Mouse (Mus musculus): Measurements from ENCODE around the gene Spata21. TPM values are rescaled to one million over a fixed set of nuclear protein-coding genes. Genes with fewer than 3 reads are reported as not detected.

The Spata21 gene
- polyA plus RNA-seq, 1 experiment from 2014 or later = not detected

- DNase-seq (ENCODE audit: low spot score) = no peak
- H3K9ac ChIP-seq (ENCODE audit: low read depth, low read length) = no peak overlapping the region
- H3K4me1 ChIP-seq (ENCODE audit: control insufficient read depth, insufficient read depth, low read length) = peaks cover 15% of the 10 kb centered on the region; the same call in 1 of the 2 replicates
- H3K36me3 ChIP-seq (ENCODE audit: control insufficient read depth, insufficient read depth, low read length) = peaks cover 30% of the 10 kb centered on the region
- no peaks in the 10 kb centered on the region for H3K9me3 ChIP-seq (ENCODE audit: control insufficient read depth, low read length)
- H3K27ac ChIP-seq (replicated peaks; ENCODE audit: low read depth, low read length) = no peak overlapping the region
- H3K4me2 ChIP-seq (ENCODE audit: low read depth, low read length) = no peak overlapping the region
- H3K27me3 ChIP-seq (replicated peaks; ENCODE audit: control insufficient read depth, insufficient read depth, low read length) = no peaks in the 10 kb centered on the region
- 94% methylated on average over 10 of the region's 10 CpGs for WGBS
- ATAC-seq (ENCODE audit: low read depth) = no peak
- no peak overlapping the region for H3K4me3 ChIP-seq (ENCODE audit: low read depth, low read length)
These were observed 31.2 kb upstream of the Spata21 start for GRCm38 (mm10) chr4:141056970-141057369.

- Histone ChIP-seq H3K4me2 (ENCODE audit: low read depth, low read length) (no peak overlapping the region), H3K9ac (ENCODE audit: low read depth, low read length) (peak overlapping the region; percentile 42; the same call in 1 of the 2 replicates)
These were observed 29.3 kb upstream of the Spata21 start for GRCm38 (mm10) chr4:141058835-141059234.

GRCm38 (mm10) chr4:141059616-141060425, 28.3 kb upstream of the Spata21 start:
- no peaks in the 10 kb centered on the region for H3K9me3 ChIP-seq (ENCODE audit: control insufficient read depth, low read length)
- H3K27ac ChIP-seq (replicated peaks; ENCODE audit: low read depth, low read length) = peak overlapping the region; percentile 89
- DNase-seq (ENCODE audit: low spot score) (peak; percentile 27), ATAC-seq (ENCODE audit: low read depth) (no peak)
- H3K4me2 ChIP-seq (ENCODE audit: low read depth, low read length) = peak overlapping the region; percentile 60
- 1% methylated on average over 23 of the region's 32 CpGs for WGBS
- H3K36me3 ChIP-seq (ENCODE audit: control insufficient read depth, insufficient read depth, low read length) = peaks cover 26% of the 10 kb centered on the region
- H3K9ac ChIP-seq (ENCODE audit: low read depth, low read length) = peak overlapping the region; percentile 73
- H3K4me3 ChIP-seq (ENCODE audit: low read depth, low read length) = peak overlapping the region; percentile 58
- peaks cover 8% of the 10 kb centered on the region; the same call in 1 of the 2 replicates for H3K4me1 ChIP-seq (ENCODE audit: control insufficient read depth, insufficient read depth, low read length)
- no peaks in the 10 kb centered on the region for H3K27me3 ChIP-seq (replicated peaks; ENCODE audit: control insufficient read depth, insufficient read depth, low read length)

More at GRCm38 (mm10) chr4:141058835-141059234, 29.3 kb upstream of the Spata21 start:
- H3K4me1 ChIP-seq (ENCODE audit: control insufficient read depth, insufficient read depth, low read length) = peaks cover 11% of the 10 kb centered on the region; the same call in 1 of the 2 replicates
- no peak overlapping the region for H3K27ac ChIP-seq (replicated peaks; ENCODE audit: low read depth, low read length)
- DNase-seq (ENCODE audit: low spot score) = no peak
- no peak for ATAC-seq (ENCODE audit: low read depth)
- no peak overlapping the region for H3K4me3 ChIP-seq (ENCODE audit: low read depth, low read length)
- 76% methylated on average over 9 of the region's 9 CpGs for WGBS
- peaks cover 30% of the 10 kb centered on the region for H3K36me3 ChIP-seq (ENCODE audit: control insufficient read depth, insufficient read depth, low read length)
- no peaks in the 10 kb centered on the region for H3K9me3 ChIP-seq (ENCODE audit: control insufficient read depth, low read length)
- no peaks in the 10 kb centered on the region for H3K27me3 ChIP-seq (replicated peaks; ENCODE audit: control insufficient read depth, insufficient read depth, low read length)

GRCm38 (mm10) chr4:141060426-141061301, 27.5 kb upstream of the Spata21 start, which contains the start of gene Crocc:
Crocc (minus strand) TSS chr4:141060550.
- H3K27ac ChIP-seq (replicated peaks; ENCODE audit: low read depth, low read length) = peak within 1 kb of the TSS; percentile 89
- H3K4me1 ChIP-seq (ENCODE audit: control insufficient read depth, insufficient read depth, low read length) = peaks cover 8% of the 10 kb centered on the region; the same call in 1 of the 2 replicates
- H3K4me2 ChIP-seq (ENCODE audit: low read depth, low read length) = peak within 1 kb of the TSS; percentile 60
- ATAC-seq (ENCODE audit: low read depth) = peak; percentile 96
- WGBS = under 1% methylated on average over 52 of the region's 77 CpGs
- no peaks in the 10 kb centered on the region for H3K9me3 ChIP-seq (ENCODE audit: control insufficient read depth, low read length)
- peak within 1 kb of the TSS; percentile 74 for H3K9ac ChIP-seq (ENCODE audit: low read depth, low read length)
- H3K36me3 ChIP-seq (ENCODE audit: control insufficient read depth, insufficient read depth, low read length) = peaks cover 24% of the 10 kb centered on the region
- H3K4me3 ChIP-seq (ENCODE audit: low read depth, low read length) = peak within 1 kb of the TSS; percentile 58
- peak; percentile 99 for DNase-seq (ENCODE audit: low spot score)
- H3K27me3 ChIP-seq (replicated peaks; ENCODE audit: control insufficient read depth, insufficient read depth, low read length) = no peaks in the 10 kb centered on the region

GRCm38 (mm10) chr4:141064104-141064659, 24.0 kb upstream of the Spata21 start:
- 87% methylated on average over 4 of the region's 4 CpGs for WGBS
- no peak overlapping the region for H3K27ac ChIP-seq (replicated peaks; ENCODE audit: low read depth, low read length)
- DNase-seq (ENCODE audit: low spot score) = no peak

GRCm38 (mm10) chr4:141065123-141065522, 23.0 kb upstream of the Spata21 start:
- H3K4me1 ChIP-seq (ENCODE audit: control insufficient read depth, insufficient read depth, low read length) = no peaks in the 10 kb centered on the region
- no peak overlapping the region for H3K4me3 ChIP-seq (ENCODE audit: low read depth, low read length)
- DNase-seq (ENCODE audit: low spot score) (peak; percentile 91), ATAC-seq (ENCODE audit: low read depth) (no peak)
- H3K9me3 ChIP-seq (ENCODE audit: control insufficient read depth, low read length) = no peaks in the 10 kb centered on the region
- H3K36me3 ChIP-seq (ENCODE audit: control insufficient read depth, insufficient read depth, low read length) = peaks cover 48% of the 10 kb centered on the region
- no peak overlapping the region for H3K9ac ChIP-seq (ENCODE audit: low read depth, low read length)
- H3K27ac ChIP-seq (replicated peaks; ENCODE audit: low read depth, low read length) = no peak overlapping the region
- H3K27me3 ChIP-seq (replicated peaks; ENCODE audit: control insufficient read depth, insufficient read depth, low read length) = no peaks in the 10 kb centered on the region
- 8% methylated on average over 8 of the region's 8 CpGs for WGBS
- H3K4me2 ChIP-seq (ENCODE audit: low read depth, low read length) = no peak overlapping the region

More at GRCm38 (mm10) chr4:141064104-141064659, 24.0 kb upstream of the Spata21 start:
- H3K27me3 ChIP-seq (replicated peaks; ENCODE audit: control insufficient read depth, insufficient read depth, low read length) = no peaks in the 10 kb centered on the region
- peaks cover 4% of the 10 kb centered on the region; the same call in 1 of the 2 replicates for H3K4me1 ChIP-seq (ENCODE audit: control insufficient read depth, insufficient read depth, low read length)
- no peak overlapping the region for H3K4me3 ChIP-seq (ENCODE audit: low read depth, low read length)
- H3K9me3 ChIP-seq (ENCODE audit: control insufficient read depth, low read length) = no peaks in the 10 kb centered on the region
- no peak overlapping the region for H3K4me2 ChIP-seq (ENCODE audit: low read depth, low read length)
- H3K9ac ChIP-seq (ENCODE audit: low read depth, low read length) = no peak overlapping the region
- ATAC-seq (ENCODE audit: low read depth) = no peak
- peaks cover 40% of the 10 kb centered on the region for H3K36me3 ChIP-seq (ENCODE audit: control insufficient read depth, insufficient read depth, low read length)

GRCm38 (mm10) chr4:141066709-141067515, 21.2 kb upstream of the Spata21 start:
- ATAC-seq (ENCODE audit: low read depth) (no peak), DNase-seq (ENCODE audit: low spot score) (no peak)
- Histone ChIP-seq H3K27me3 (replicated peaks; ENCODE audit: control insufficient read depth, insufficient read depth, low read length) (no peaks in the 10 kb centered on the region), H3K36me3 (ENCODE audit: control insufficient read depth, insufficient read depth, low read length) (peaks cover 66% of the 10 kb centered on the region), H3K4me1 (ENCODE audit: control insufficient read depth, insufficient read depth, low read length) (no peaks in the 10 kb centered on the region), H3K27ac (replicated peaks; ENCODE audit: low read depth, low read length) (no peak overlapping the region), H3K4me2 (ENCODE audit: low read depth, low read length) (no peak overlapping the region), H3K9me3 (ENCODE audit: control insufficient read depth, low read length) (no peaks in the 10 kb centered on the region), H3K4me3 (ENCODE audit: low read depth, low read length) (no peak overlapping the region), H3K9ac (ENCODE audit: low read depth, low read length) (no peak overlapping the region)
- 79% methylated on average over 10 of the region's 12 CpGs for whole genome bisulfite sequencing

Measured in embryonic facial prominence, embryonic 14.5 days (tissue).